Mouse (Mus musculus) heart, embryonic 15.5 days (tissue): ENCODE measurements around the gene Hcst. TPM values are rescaled to one million over a fixed set of nuclear protein-coding genes. Genes with fewer than 3 reads are reported as not detected.

Source experiments
- ATAC-seq: fragments of 200-750 bp; cut with Nextera tagmentation; replicated peaks from 2 replicates; pipeline ENCODE4 v1.8.0; 2017; ENCODE audit warnings: low read depth, moderate TSS enrichment; ENCODE audit not compliant: insufficient number of reproducible peaks, insufficient read depth, low FRiP score
- H3K27ac ChIP-seq: fragments of 300-500 bp; sonication (generic); 2 replicates; pipeline ENCODE4 v1.5.1; 2015; ENCODE audit warnings: mild to moderate bottlenecking, inconsistent platforms
- H3K27me3 ChIP-seq: fragments of 300-500 bp; sonication (generic); 2 replicates; pipeline ENCODE4 v1.6.1; 2015; ENCODE audit warnings: inconsistent platforms
- H3K36me3 ChIP-seq: fragments of 300-500 bp; sonication (generic); 2 replicates; pipeline ENCODE4 v1.6.1; 2015; ENCODE audit warnings: mild to moderate bottlenecking, inconsistent platforms
- H3K4me1 ChIP-seq: fragments of 300-500 bp; sonication (generic); replicated peaks from 2 replicates; pipeline ENCODE4 v1.6.1; 2015; ENCODE audit warnings: inconsistent platforms
- H3K4me2 ChIP-seq: fragments of 300-500 bp; sonication (generic); 2 replicates; pipeline ENCODE4 v1.6.1; 2015; ENCODE audit warnings: inconsistent platforms, mild to moderate bottlenecking, moderate library complexity
- H3K4me3 ChIP-seq: fragments of 300-500 bp; sonication (generic); 2 replicates; pipeline ENCODE4 v1.5.1; 2015; ENCODE audit warnings: mild to moderate bottlenecking, inconsistent platforms
- H3K9ac ChIP-seq: fragments of 300-500 bp; sonication (generic); 2 replicates; pipeline ENCODE4 v1.6.1; 2015; ENCODE audit warnings: mild to moderate bottlenecking, inconsistent platforms
- H3K9me3 ChIP-seq: fragments of 300-500 bp; sonication (generic); replicated peaks from 2 replicates; pipeline ENCODE4 v1.6.1; 2016; ENCODE audit warnings: inconsistent platforms
- WGBS: fragments of 180-500 bp; shearing (Covaris S2); methylation state at CpG from one replicate; pipeline ENCODE4 v1.1.7; 2015; ENCODE audit warnings: mixed read lengths; 5-methylcytosine and 5-hydroxymethylcytosine counted together
- polyA plus RNA-seq: library from polyadenylated mRNA; unstranded; fragments of >200 nt; fragmentation: Nextera tagmentation; extraction: Ambion mirVana; gene quantifications from 2 replicates; pipeline ENCODE4 v1.2.1, GENCODE M21; 2015

The Hcst gene
- polyA plus RNA-seq, 1 experiment from 2014 or later: 0.98 TPM

- peak overlapping the region; percentile 14; the same call in 1 of the 2 replicates for H3K4me3 ChIP-seq
- H3K4me1 ChIP-seq: peaks cover 17% of the 10 kb centered on the region
- no peaks in the 10 kb centered on the region for H3K9me3 ChIP-seq
- ATAC-seq: no peak
- H3K27ac ChIP-seq: no peak overlapping the region
- no peak overlapping the region for H3K4me2 ChIP-seq
- H3K27me3 ChIP-seq: peaks cover 84% of the 10 kb centered on the region
- 19% methylated on average over 25 of the region's 25 CpGs for WGBS
- no peak overlapping the region for H3K9ac ChIP-seq
- H3K36me3 ChIP-seq: no peaks in the 10 kb centered on the region
These were observed 33.7 kb upstream of the Hcst start for GRCm38 (mm10) chr7:30453327-30453726.

GRCm38 (mm10) chr7:30450241-30450640, 30.6 kb upstream of the Hcst start:
- no peaks in the 10 kb centered on the region for H3K36me3 ChIP-seq
- H3K4me3 ChIP-seq: no peak overlapping the region
- peaks cover 4% of the 10 kb centered on the region; the same call in 1 of the 2 replicates for H3K4me1 ChIP-seq
- no peaks in the 10 kb centered on the region for H3K9me3 ChIP-seq
- no peak overlapping the region for H3K27ac ChIP-seq
- H3K27me3 ChIP-seq: peaks cover 75% of the 10 kb centered on the region
- no peak; the same call in 1 of the 2 replicates for ATAC-seq
- H3K9ac ChIP-seq: no peak overlapping the region
- no peak overlapping the region for H3K4me2 ChIP-seq
- WGBS: 64% methylated on average over 7 of the region's 7 CpGs

GRCm38 (mm10) chr7:30444971-30445751, 25.5 kb upstream of the Hcst start, which contains the start of gene Aplp1:
Aplp1 (minus strand) TSS chr7:30445535.
- Histone ChIP-seq H3K27me3 (peaks cover 73% of the 10 kb centered on the region), H3K27ac (no peak within 1 kb of the TSS), H3K9ac (peak within 1 kb of the TSS; percentile 58), H3K4me3 (peak within 1 kb of the TSS; percentile 66), H3K4me2 (peak within 1 kb of the TSS; percentile 95), H3K36me3 (no peaks in the 10 kb centered on the region), H3K4me1 (peaks cover 13% of the 10 kb centered on the region), H3K9me3 (no peaks in the 10 kb centered on the region)
- ATAC-seq: peak; percentile 70
- WGBS: under 1% methylated on average over 64 of the region's 72 CpGs

GRCm38 (mm10) chr7:30444154-30444970, 24.7 kb upstream of the Hcst start:
- no peaks in the 10 kb centered on the region for H3K36me3 ChIP-seq
- peak overlapping the region; percentile 95 for H3K4me2 ChIP-seq
- H3K9ac ChIP-seq: peak overlapping the region; percentile 58; the same call in 1 of the 2 replicates
- H3K4me3 ChIP-seq: peak overlapping the region; percentile 66
- no peak overlapping the region for H3K27ac ChIP-seq
- peaks cover 74% of the 10 kb centered on the region for H3K27me3 ChIP-seq
- 1% methylated on average over 38 of the region's 38 CpGs for WGBS
- 0 out of 2 replicates have a peak, but pooled peaks have one; percentile 21 for ATAC-seq
- H3K9me3 ChIP-seq: no peaks in the 10 kb centered on the region
- H3K4me1 ChIP-seq: peaks cover 13% of the 10 kb centered on the region

- peak overlapping the region; percentile 95 for H3K4me2 ChIP-seq
- H3K9me3 ChIP-seq: no peaks in the 10 kb centered on the region
- H3K9ac ChIP-seq: no peak overlapping the region
- H3K4me3 ChIP-seq: no peak overlapping the region
- peaks cover 13% of the 10 kb centered on the region for H3K4me1 ChIP-seq
- H3K27ac ChIP-seq: no peak overlapping the region
- WGBS: 27% methylated on average over 9 of the region's 9 CpGs
- H3K36me3 ChIP-seq: no peaks in the 10 kb centered on the region
- no peak for ATAC-seq
- peaks cover 80% of the 10 kb centered on the region for H3K27me3 ChIP-seq
These were observed 24.0 kb upstream of the Hcst start for GRCm38 (mm10) chr7:30443696-30444095.

- Histone ChIP-seq H3K4me3 (no peak overlapping the region), H3K36me3 (no peaks in the 10 kb centered on the region), H3K27me3 (peaks cover 82% of the 10 kb centered on the region), H3K9me3 (no peaks in the 10 kb centered on the region), H3K4me1 (peaks cover 13% of the 10 kb centered on the region), H3K27ac (no peak overlapping the region), H3K9ac (no peak overlapping the region), H3K4me2 (no peak overlapping the region)
- 20% methylated on average over 5 of the region's 5 CpGs for WGBS
- ATAC-seq: no peak
These were observed 21.0 kb upstream of the Hcst start for GRCm38 (mm10) chr7:30440697-30441096.

- H3K4me2 ChIP-seq: no peak overlapping the region
- ATAC-seq: no peak
- H3K27ac ChIP-seq: no peak overlapping the region
- H3K9ac ChIP-seq: no peak overlapping the region
- no peak overlapping the region for H3K4me3 ChIP-seq
- no peaks in the 10 kb centered on the region for H3K36me3 ChIP-seq
- WGBS: 75% methylated on average over 13 of the region's 13 CpGs
- peaks cover 79% of the 10 kb centered on the region for H3K27me3 ChIP-seq
- no peaks in the 10 kb centered on the region for H3K9me3 ChIP-seq
- peaks cover 8% of the 10 kb centered on the region for H3K4me1 ChIP-seq
These were observed 20.1 kb upstream of the Hcst start for GRCm38 (mm10) chr7:30439734-30440133.

GRCm38 (mm10) chr7:30436879-30437278, 17.2 kb upstream of the Hcst start:
- no peak for ATAC-seq
- WGBS: 20% methylated on average over 10 of the region's 10 CpGs
- Histone ChIP-seq H3K27ac (no peak overlapping the region), H3K4me3 (no peak overlapping the region), H3K27me3 (peaks cover 51% of the 10 kb centered on the region), H3K4me2 (no peak overlapping the region), H3K9me3 (no peaks in the 10 kb centered on the region), H3K4me1 (no peaks in the 10 kb centered on the region), H3K9ac (no peak overlapping the region), H3K36me3 (no peaks in the 10 kb centered on the region)

GRCm38 (mm10) chr7:30435156-30435555, 15.5 kb upstream of the Hcst start:
- ATAC-seq: no peak
- Histone ChIP-seq H3K4me2 (no peak overlapping the region), H3K36me3 (no peaks in the 10 kb centered on the region), H3K9ac (no peak overlapping the region), H3K27me3 (peaks cover 42% of the 10 kb centered on the region), H3K4me1 (no peaks in the 10 kb centered on the region), H3K9me3 (no peaks in the 10 kb centered on the region), H3K27ac (no peak overlapping the region), H3K4me3 (no peak overlapping the region)
- 48% methylated on average over 9 of the region's 9 CpGs for WGBS

- Histone ChIP-seq H3K9me3 (no peaks in the 10 kb centered on the region), H3K4me3 (no peak overlapping the region), H3K36me3 (no peaks in the 10 kb centered on the region), H3K27me3 (peaks cover 37% of the 10 kb centered on the region), H3K27ac (no peak overlapping the region), H3K4me1 (no peaks in the 10 kb centered on the region), H3K9ac (no peak overlapping the region), H3K4me2 (no peak overlapping the region)
- ATAC-seq: no peak
- WGBS: 67% methylated on average over 10 of the region's 10 CpGs
These were observed 15.0 kb upstream of the Hcst start for GRCm38 (mm10) chr7:30434701-30435100.

GRCm38 (mm10) chr7:30434238-30434637, 14.6 kb upstream of the Hcst start:
- no peak overlapping the region for H3K4me2 ChIP-seq
- H3K4me1 ChIP-seq: no peaks in the 10 kb centered on the region
- no peak overlapping the region for H3K9ac ChIP-seq
- WGBS: 3% methylated on average over 10 of the region's 10 CpGs
- no peaks in the 10 kb centered on the region for H3K9me3 ChIP-seq
- H3K4me3 ChIP-seq: no peak overlapping the region
- no peaks in the 10 kb centered on the region for H3K36me3 ChIP-seq
- no peak for ATAC-seq
- peaks cover 33% of the 10 kb centered on the region for H3K27me3 ChIP-seq
- no peak overlapping the region for H3K27ac ChIP-seq
